Mouse (Mus musculus) heart, embryonic 14.5 days (tissue): ENCODE data around the gene Sprr1a. TPM values are rescaled to one million over a fixed set of nuclear protein-coding genes. Genes with fewer than 3 reads are reported as not detected.

Source experiments
- ATAC-seq: fragments of 200-750 bp; cut with Nextera tagmentation; 2 replicates; pipeline ENCODE4 v1.8.0; 2017; ENCODE audit warnings: low read depth, moderate TSS enrichment; ENCODE audit not compliant: insufficient number of reproducible peaks, insufficient read depth, low FRiP score
- H3K27ac ChIP-seq, 2 experiments: fragments of 200-500 bp in 1 of 2; fragments of 300-500 bp in 1 of 2; sonication (generic) in 1 of 2; replicated peaks in 1 of 2; 2 replicates each; pipeline ENCODE4 v1.5.1; 2012 to 2014; ENCODE audit warnings: low read depth in 2 of 2, low read length in 2 of 2, control low read depth in 1 of 2, mild to moderate bottlenecking in 1 of 2, mixed read lengths in 1 of 2; ENCODE audit not compliant: control insufficient read depth in 1 of 2, insufficient read depth in 1 of 2
- H3K27me3 ChIP-seq: fragments of 300-500 bp; sonication (generic); 2 replicates; pipeline ENCODE4 v1.6.1; 2014; ENCODE audit warnings: mild to moderate bottlenecking, low read length, control low read depth; ENCODE audit not compliant: control insufficient read depth, insufficient read depth
- H3K36me3 ChIP-seq: fragments of 300-500 bp; sonication (generic); 2 replicates; pipeline ENCODE4 v1.6.1; 2014; ENCODE audit warnings: mild to moderate bottlenecking, control low read depth, low read length, mixed read lengths; ENCODE audit not compliant: control insufficient read depth, insufficient read depth
- H3K4me1 ChIP-seq, 2 experiments: fragments of 200-500 bp in 1 of 2; fragments of 300-500 bp in 1 of 2; sonication (generic) in 1 of 2; 2 replicates each; pipeline ENCODE4 v1.6.1; 2012 to 2014; ENCODE audit warnings: low read length in 2 of 2, control low read depth in 1 of 2, mixed read lengths in 1 of 2; ENCODE audit not compliant: control insufficient read depth in 2 of 2, insufficient read depth in 2 of 2
- H3K4me2 ChIP-seq: fragments of 300-500 bp; sonication (generic); 2 replicates; pipeline ENCODE4 v1.6.1; 2014; ENCODE audit warnings: mild to moderate bottlenecking, low read length
- H3K4me3 ChIP-seq, 2 experiments: fragments of 200-500 bp in 1 of 2; fragments of 300-500 bp in 1 of 2; sonication (generic) in 1 of 2; 2 replicates each; pipeline ENCODE4 v1.5.1; 2012 to 2014; ENCODE audit warnings: low read length in 2 of 2, mild to moderate bottlenecking in 2 of 2, control low read depth in 1 of 2, low read depth in 1 of 2, moderate library complexity in 1 of 2; ENCODE audit not compliant: control insufficient read depth in 1 of 2, insufficient read depth in 1 of 2
- H3K9ac ChIP-seq: fragments of 300-500 bp; sonication (generic); 2 replicates; pipeline ENCODE4 v1.6.1; 2014; ENCODE audit warnings: mild to moderate bottlenecking, low read length
- H3K9me3 ChIP-seq: fragments of 300-500 bp; sonication (generic); 2 replicates; pipeline ENCODE4 v1.6.1; 2016; ENCODE audit warnings: low read length, control low read depth; ENCODE audit not compliant: control insufficient read depth
- WGBS: fragments of 180-500 bp; shearing (Covaris S2); extraction: QIAGEN DNeasy Blood & Tissue Kit; methylation state at CpG from one replicate; pipeline ENCODE4 v1.1.7; 2014; 5-methylcytosine and 5-hydroxymethylcytosine counted together
- polyA plus RNA-seq: library from polyadenylated mRNA; unstranded; fragments of >200 nt; fragmentation: Nextera tagmentation; extraction: Ambion mirVana; gene quantifications from 2 replicates; pipeline ENCODE4 v1.2.1, GENCODE M21; 2014

The Sprr1a gene
- polyA plus RNA-seq, 1 experiment from 2014 or later = not detected

DNA sequence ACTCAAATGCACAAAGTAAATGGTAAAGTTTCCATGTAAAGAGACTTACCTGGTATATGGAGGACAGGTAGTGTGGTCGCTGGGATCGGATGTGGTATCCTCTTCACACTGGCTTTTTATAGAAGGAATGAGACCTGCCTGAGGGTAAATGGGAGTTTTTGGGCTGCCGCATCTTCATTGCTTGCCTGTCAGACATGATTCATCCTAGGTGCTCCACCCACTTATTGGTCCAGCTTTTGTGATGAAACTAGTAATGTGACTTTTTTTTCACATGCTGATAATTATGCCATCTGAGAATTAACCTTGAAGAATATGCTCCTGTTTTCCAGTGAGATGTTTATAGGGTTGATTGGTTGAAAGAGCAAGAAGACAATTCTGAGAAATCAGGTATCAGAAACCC lies 47.0 kb downstream of the Sprr1a start, which contains the start of gene Sprr1b:
TSS of gene Sprr1b (minus strand) at position 101 of the 400 bp plus-strand sequence.
- ATAC-seq = no peak
- WGBS = 89% methylated on average over 3 of the region's 3 CpGs

More for the DNA sequence above, 47.0 kb downstream of the Sprr1a start, which contains the start of gene Sprr1b:
- H3K9me3 ChIP-seq = no peaks in the 10 kb centered on the region
- no peak within 1 kb of the TSS for H3K27ac ChIP-seq
- no peaks in the 10 kb centered on the region for H3K27me3 ChIP-seq
- H3K4me1 ChIP-seq = no peaks in the 10 kb centered on the region
- H3K9ac ChIP-seq = no peak within 1 kb of the TSS
- H3K4me3 ChIP-seq = no peak within 1 kb of the TSS
- no peaks in the 10 kb centered on the region for H3K36me3 ChIP-seq
- no peak within 1 kb of the TSS for H3K4me2 ChIP-seq

Other genes starting within 250 kb of the Sprr1a start
- not detected in 2 replicates for gene Sprr2a3, start 200.5 kb downstream of the Sprr1a start, polyA plus RNA-seq
- gene Sprr2b, start 169.3 kb downstream of the Sprr1a start, polyA plus RNA-seq = not detected in 2 replicates
- not detected in 2 replicates for gene Sprr2d, start 146.8 kb downstream of the Sprr1a start, polyA plus RNA-seq
- not detected in 2 replicates for gene Sprr2e, start 133.8 kb downstream of the Sprr1a start, polyA plus RNA-seq
- not detected in 2 replicates for gene Sprr2f, start 120.7 kb downstream of the Sprr1a start, polyA plus RNA-seq
- not detected in 2 replicates for gene Sprr2h, start 100.2 kb downstream of the Sprr1a start, polyA plus RNA-seq
- gene Sprr2i, start 77.9 kb downstream of the Sprr1a start, polyA plus RNA-seq = not detected in 2 replicates
- not detected in 2 replicates for gene Sprr2j-ps, start 67.8 kb downstream of the Sprr1a start, polyA plus RNA-seq
- 5.2 and 5.9 TPM in 2 replicates for gene Gm9774, start 56.5 kb downstream of the Sprr1a start, polyA plus RNA-seq
- not detected in 2 replicates for gene Sprr2k, start 53.3 kb downstream of the Sprr1a start, polyA plus RNA-seq
- not detected in 2 replicates for gene Sprr1b, start 47.1 kb downstream of the Sprr1a start, polyA plus RNA-seq
- not detected in 2 replicates for gene Sprr3, start 27.2 kb downstream of the Sprr1a start, polyA plus RNA-seq
- not detected in 2 replicates for gene Sprr4, start 14.6 kb upstream of the Sprr1a start, polyA plus RNA-seq
- gene 2310046K23Rik, start 48.6 kb upstream of the Sprr1a start, polyA plus RNA-seq = not detected in 2 replicates
- gene Ivl, start 87.8 kb upstream of the Sprr1a start, polyA plus RNA-seq = not detected in 2 replicates
- gene Smcp, start 103.1 kb upstream of the Sprr1a start, polyA plus RNA-seq = not detected in 2 replicates
- gene 2210017I01Rik, start 121.6 kb upstream of the Sprr1a start, polyA plus RNA-seq = not detected in 2 replicates
- gene Lce6a, start 135.8 kb upstream of the Sprr1a start, polyA plus RNA-seq = not detected in 2 replicates
- not detected in 2 replicates for gene Lce1a1, start 162.4 kb upstream of the Sprr1a start, polyA plus RNA-seq
- not detected in 2 replicates for gene Lce1b, start 171.0 kb upstream of the Sprr1a start, polyA plus RNA-seq
- gene Lce1a2, start 184.4 kb upstream of the Sprr1a start, polyA plus RNA-seq = not detected in 2 replicates
- not detected in 2 replicates for gene Lce1c, start 193.4 kb upstream of the Sprr1a start, polyA plus RNA-seq
- not detected in 2 replicates for gene Lce1d, start 201.3 kb upstream of the Sprr1a start, polyA plus RNA-seq
- not detected in 2 replicates for gene Lce1e, start 223.2 kb upstream of the Sprr1a start, polyA plus RNA-seq
- gene Lce1f, start 234.5 kb upstream of the Sprr1a start, polyA plus RNA-seq = not detected in 2 replicates